Mouse (Mus musculus) retina, postnatal 7 days (tissue): ENCODE measurements around the gene Ranbp3l.

Experiments
- DNase-seq: peaks from one replicate; pipeline ENCODE4 v3.0.0-alpha.2; 2012; ENCODE audit warnings: low read depth, low spot score

The Ranbp3l gene

DNA sequence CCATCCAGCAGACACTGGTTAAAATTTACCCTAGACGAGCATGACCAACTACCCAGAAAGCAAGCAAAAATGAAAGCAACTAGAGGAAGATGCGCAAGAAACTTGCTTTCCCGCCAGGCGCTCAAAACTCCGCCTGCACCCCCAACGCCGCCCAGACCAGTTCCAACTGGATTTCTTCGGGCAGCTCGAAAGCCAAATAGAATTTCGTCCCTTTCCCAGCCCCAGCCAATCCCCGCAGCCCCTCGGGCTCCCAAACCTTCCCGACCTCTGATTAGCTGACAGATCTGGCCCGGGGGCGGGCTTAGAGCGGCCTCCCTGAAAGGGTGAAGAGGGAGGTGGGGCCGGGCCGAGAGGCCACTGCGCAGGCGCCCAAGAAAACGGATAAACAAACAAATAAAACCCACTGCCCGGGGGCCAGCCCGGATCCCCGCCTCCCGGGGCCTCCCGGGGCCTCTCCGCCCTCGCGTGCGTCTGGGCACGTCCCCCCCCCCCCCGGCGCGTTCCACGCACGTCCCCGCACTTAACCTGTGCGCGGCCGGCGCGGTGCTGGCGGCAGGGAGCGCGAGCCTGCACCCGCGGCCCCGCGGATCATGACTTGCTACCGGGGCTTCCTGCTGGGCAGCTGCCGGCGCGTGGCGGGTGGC, 103.3 kb downstream of the Ranbp3l start, which contains the start of gene Nadk2:
Nadk2 (plus strand) TSS at position 349 of the 644 bp plus-strand sequence.
- DNase-seq = peak; percentile 99

- DNase-seq = no peak
Observed at GRCm38 (mm10) chr15:9071556-9072544, 104.1 kb downstream of the Ranbp3l start.

DNA sequence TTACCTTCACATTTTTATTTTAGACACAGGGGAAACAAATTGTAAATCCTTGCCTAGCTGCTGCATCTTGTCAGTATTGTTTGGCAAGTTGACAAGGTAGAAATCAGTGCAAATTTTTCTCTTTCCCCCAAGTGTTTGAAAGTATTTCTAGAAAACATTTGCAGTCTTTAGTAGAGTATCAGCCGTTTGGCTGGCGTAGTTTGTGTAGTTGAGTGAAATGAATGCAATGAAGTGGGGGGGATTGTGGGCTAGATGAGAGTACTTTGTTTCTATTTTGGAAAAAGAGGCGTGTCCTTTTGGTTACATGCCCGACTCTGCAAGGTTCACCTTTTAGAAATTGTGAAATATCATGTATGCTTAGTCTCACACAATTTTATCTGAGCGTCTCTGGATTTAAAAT, 104.9 kb downstream of the Ranbp3l start:
- DNase-seq = no peak

DNA sequence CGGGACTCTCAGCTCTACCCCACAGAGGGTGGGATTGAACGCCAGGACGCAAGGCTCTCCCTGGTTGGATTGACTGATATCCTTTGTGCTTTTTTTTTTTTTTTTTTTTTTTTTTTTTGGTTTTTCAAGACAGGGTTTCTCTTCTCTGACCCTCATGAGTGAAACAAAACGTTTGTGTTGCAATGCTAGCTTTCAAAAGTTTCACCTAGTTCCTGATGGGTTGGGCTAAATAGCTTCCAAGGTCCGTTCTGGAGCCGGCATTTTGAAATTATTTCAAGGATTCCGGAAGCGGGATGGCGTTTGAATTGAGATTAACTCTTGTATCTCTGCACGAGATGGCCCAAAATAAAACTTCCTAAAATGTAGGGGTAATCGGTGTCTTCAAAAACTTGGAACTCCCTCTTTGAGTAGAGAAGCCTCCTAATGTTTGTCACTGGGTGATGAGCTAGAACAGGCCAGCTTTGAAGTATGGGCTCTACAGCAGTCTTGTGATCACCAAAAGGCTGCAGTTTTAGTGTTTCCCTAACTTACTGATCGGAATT, 105.4 kb downstream of the Ranbp3l start:
- no peak for DNase-seq

DNA sequence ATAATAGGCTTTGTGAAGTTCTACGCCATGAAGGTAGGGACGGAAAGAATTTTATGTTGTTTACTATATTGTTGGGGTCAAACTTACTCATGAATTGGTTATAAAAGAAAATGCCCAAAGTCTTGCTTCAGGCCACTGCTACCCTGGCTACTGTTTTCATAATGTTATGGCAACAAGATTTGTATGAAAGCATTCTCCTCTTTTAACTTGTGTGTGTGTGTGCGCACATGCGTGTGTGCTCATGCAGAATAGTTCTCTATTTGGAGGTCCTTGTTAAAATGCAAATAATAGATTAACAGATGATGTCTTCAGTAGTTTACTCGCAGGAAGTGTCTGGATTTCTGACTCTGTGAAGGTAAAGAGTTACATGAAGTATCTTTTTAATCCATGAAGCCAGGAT, 105.9 kb downstream of the Ranbp3l start:
- no peak for DNase-seq

GRCm38 (mm10) chr15:9074139-9074538, 106.4 kb downstream of the Ranbp3l start:
- DNase-seq = no peak

DNA sequence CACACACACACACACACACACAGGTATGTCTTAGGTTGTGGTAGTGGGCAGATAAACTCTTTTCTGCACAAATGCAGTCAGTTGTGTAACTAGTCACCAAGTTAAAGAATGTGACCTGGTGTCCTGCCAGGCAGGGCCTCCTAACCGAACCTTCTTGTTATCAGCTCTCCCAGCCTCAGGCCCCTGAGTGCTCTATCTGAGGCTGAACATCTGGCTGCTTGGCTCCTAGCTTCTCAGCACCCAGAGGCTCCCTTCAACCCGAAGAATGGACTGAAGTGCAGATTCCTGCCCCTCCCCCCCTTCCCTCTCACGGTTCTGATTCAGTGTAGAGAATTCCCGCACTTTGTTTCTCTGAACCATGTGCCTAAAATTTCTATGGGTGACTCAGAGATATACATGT, 106.9 kb downstream of the Ranbp3l start:
- DNase-seq = no peak

DNA sequence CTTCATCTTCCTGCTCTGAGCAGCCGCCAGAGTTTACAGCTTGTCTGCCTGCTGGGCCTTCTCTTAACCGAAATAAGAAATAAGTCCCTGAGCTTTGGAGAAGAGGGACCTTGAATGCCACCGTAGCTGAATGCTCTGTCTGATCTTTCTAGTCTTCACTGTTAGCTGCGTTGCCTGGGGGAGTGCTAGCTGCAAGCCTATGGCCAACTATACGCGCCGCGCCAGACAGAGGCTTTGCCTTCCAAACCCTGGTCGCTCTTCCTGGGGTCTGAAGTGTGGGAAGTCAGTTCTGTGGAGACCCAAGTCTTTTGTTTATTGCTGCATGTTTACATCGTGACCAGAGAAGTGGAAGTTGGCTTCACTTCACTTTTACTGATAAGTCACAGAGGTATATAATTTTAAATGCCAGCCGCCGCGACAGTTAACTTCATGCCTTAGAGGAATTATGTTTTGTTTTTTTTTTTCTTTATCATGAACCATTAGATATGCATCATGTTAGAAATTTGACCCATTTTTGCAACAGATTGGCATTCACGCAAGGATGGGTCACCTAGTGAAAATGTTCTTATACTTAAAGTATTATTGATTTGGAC, 108.0 kb downstream of the Ranbp3l start:
- no peak for DNase-seq

DNA sequence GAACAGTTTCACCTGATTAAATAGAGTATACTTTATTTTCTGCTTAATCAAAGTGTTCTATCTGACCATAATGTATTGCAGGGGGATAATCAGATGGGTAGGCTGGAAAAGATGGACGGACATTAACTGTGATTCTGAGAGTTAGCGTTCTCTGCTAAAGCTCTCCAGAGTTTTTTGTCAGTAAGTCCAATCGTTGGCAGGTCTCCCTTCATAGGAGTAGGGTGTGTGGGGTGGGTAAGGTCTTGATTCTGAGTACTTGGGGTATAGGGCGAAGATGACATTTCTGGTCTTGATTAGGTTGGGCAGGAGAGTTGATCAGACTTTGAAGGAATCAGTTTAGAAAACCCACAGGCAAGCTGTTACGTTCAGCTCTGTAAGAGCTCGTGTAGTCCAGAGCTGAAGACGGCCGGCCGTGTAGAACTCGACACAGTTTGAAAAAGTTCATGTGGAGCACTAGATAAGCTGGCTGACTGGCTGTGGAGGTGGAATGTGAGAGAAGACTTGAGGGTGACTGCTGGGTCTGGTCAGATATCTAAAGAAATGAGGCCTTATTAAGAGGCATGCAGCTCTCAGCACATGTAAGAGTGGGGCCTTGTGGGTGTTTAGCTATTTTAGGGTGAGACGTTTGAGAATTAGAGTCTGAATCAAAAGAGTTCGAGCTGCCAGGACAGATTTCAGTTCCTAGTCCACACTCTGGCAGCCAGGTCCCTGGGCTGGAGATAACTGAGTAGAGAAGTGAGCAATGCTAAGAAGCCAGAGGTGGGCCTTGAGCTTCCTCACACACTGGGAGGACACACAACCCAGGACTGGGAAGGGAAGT, 110.9 kb downstream of the Ranbp3l start:
- no peak for DNase-seq

DNA sequence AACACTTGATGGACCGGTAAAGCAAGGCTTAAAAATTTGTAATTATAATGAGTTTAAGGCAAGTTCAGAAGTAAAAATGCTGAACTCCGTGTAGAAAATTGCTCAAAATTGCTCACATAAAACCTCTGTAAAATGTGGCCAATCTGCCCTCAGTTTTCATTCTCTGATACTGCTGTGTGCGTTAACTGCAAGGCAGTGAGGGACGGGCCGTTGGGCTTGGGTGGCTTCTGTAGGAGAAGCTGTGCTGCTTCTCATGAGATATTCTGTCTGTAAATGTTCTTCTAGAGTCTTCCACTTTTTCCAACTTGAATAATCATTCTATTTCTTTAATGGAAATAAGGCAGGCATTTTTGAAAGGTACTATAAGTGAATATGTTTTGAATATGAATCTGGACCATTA, 111.9 kb downstream of the Ranbp3l start:
- DNase-seq = no peak

DNA sequence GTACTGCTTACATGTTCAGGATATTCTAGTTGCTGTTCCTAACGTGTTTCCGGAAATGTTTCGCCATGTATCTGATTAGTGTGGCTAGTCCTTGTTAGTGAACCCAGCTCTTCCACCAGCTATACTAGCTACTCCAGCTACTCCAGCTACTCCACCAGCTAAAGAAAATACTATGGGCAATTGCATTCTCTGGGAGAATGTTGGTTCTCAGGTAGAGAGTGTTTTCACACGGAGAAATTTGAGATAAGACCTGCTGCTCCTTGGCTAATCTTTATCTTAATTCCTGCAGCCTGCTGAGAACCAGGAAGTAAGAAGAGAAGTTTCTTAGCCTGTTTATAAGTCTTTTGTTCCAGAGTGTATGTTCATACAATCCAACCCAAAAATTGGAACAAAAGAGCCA, 112.5 kb downstream of the Ranbp3l start:
- no peak for DNase-seq

- DNase-seq = no peak
Observed at GRCm38 (mm10) chr15:9081294-9081693, 113.5 kb downstream of the Ranbp3l start.

GRCm38 (mm10) chr15:9082753-9083152, 115.0 kb downstream of the Ranbp3l start:
- DNase-seq = no peak

GRCm38 (mm10) chr15:9086813-9087212, 119.1 kb downstream of the Ranbp3l start:
- DNase-seq = no peak

DNA sequence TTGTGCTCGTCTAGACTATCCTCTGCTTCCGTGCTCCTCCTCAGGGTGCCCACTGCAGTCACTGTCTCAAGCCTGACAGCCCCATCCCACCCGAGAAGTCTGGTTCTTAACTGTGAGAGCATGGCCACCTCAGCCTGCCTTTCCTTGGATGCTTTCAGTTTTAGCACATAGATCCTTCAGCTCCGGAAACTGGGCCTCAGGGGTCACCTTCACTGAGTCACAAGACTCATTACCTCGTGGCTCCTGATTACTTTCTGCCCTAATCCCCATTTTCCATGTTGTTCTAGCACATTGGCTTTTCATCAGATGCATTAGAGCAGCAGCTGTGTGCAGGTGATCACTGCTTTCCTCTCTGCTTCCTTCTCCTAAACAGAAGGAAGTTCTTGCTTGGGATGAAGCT, 119.7 kb downstream of the Ranbp3l start:
- no peak for DNase-seq

DNA sequence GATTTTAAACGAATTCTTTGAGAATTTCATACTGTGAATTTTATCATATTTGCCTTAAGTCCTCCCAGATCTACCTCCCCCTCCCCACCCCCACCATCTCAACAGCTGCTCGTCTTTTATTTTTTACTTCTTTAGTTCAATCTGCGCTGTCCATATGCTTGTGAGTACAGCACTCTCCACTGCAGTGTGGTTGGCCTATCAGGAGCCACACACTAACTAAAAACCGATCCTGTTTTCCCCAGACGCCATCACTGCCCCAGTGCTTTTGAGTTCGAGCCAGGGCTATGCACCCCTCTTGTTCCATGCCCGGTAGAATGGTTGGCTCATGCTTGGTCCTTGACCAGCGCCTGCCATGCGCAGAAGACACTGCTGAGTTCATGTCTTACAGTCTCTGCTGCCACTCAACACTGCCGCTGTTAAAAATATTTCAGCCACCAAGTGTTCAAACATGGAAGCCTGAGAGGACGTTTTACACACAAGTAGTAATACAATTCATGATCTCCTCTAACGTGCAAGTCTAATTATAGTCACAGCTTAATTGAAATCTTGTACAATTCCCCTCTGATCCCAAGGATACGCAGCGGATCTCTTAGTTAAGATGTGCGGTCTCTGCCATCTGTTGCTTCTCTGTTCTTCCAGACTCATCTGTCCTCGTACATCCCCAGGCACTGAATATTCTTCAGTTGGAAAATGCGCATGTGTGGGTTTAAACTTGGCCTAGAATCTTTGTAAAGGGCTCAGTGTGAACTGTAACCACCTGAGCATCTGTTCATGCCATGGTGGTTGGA, 120.3 kb downstream of the Ranbp3l start:
- peak; percentile 51 for DNase-seq

DNA sequence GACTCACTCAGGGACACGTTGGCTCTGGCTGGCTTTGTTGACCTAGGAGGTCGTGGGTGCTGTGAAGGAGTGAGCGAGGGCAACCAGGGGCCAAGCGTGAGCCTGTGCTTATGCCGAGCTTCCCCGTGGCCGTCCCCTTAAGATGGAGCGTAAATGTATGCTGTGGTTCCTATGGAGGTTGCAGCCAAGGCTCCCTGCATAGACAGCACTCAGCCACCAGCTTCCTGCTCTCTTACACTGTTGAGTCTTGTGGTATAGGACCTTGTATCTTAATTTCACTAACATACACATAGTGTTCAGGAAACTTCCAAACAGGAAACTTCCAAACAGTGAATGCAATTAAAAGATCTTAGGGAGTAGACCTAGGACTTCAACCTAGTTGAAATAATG, 120.9 kb downstream of the Ranbp3l start:
- no peak for DNase-seq

- no peak for DNase-seq
Observed at GRCm38 (mm10) chr15:9089136-9089720, 121.5 kb downstream of the Ranbp3l start.

GRCm38 (mm10) chr15:9090662-9091061, 122.9 kb downstream of the Ranbp3l start:
- no peak for DNase-seq
